14 mouse cellular contexts compared by ENCODE assay signal in the genomic region with DNA sequence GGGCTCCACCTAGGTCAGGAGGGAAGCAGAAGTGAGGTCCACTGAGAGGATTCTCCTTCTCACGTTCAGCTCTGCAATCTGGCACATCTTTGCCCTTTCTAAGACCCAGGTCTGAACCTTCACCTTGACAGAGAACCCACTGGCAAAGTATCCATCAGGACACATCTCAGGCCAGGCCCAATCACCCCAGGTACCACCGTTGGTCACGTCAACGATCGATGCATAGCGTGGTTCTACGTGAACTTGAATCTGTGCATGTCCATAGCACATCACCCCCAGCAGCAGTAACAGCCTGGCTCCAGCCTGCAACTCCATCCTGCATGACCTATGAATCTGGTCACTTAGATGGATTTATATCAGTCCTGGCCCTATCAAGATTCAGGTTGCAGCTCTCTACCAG. TPM values are rescaled to one million over a fixed set of nuclear protein-coding genes. Genes with fewer than 3 reads are reported as not detected.
"Had no signal": no experiment of that assay in that cellular context is flagged by ENCODE, and none has a peak within 500 bp of the region (broad histone marks: within the 10 kb centered on the region; RNA-seq: fewer than 3 reads in every experiment).

A gene (minus strand): TSS at position 329 of the 400 bp plus-strand sequence.

- H3K4me3 ChIP-seq: layer of hippocampus, adult 2 months; limb, embryonic 15.5 days; midbrain, embryonic 13.5 days; stomach, embryonic 15.5 days had no signal

- H3K9me3 ChIP-seq: limb, embryonic 15.5 days; midbrain, embryonic 13.5 days; stomach, embryonic 15.5 days had no signal

- DNase-seq: kidney, adult 8-10 months; lung, adult 18-20 months; right cerebral cortex, postnatal 14 days had no signal

- ATAC-seq: midbrain, embryonic 13.5 days had no signal

- H3K36me3 ChIP-seq: limb, embryonic 15.5 days; midbrain, embryonic 13.5 days; stomach, embryonic 15.5 days had no signal

- H3K27me3 ChIP-seq: midbrain, embryonic 13.5 days; stomach, embryonic 15.5 days had no signal

- H3K9ac ChIP-seq: limb, embryonic 15.5 days; liver, embryonic 14.5 days; midbrain, embryonic 13.5 days; stomach, embryonic 15.5 days had no signal

- H3K4me2 ChIP-seq: limb, embryonic 15.5 days; midbrain, embryonic 13.5 days; stomach, embryonic 15.5 days had no signal

- H3K27ac ChIP-seq: kidney, postnatal 0 days; layer of hippocampus, adult 2 months; limb, embryonic 15.5 days; liver, embryonic 14.5 days; midbrain, embryonic 13.5 days; stomach, embryonic 15.5 days had no signal

RNA-seq across cellular contexts. Expression of the gene that starts here (rescaled TPM):
- total RNA-seq: layer of hippocampus, adult 2 months; layer of hippocampus, postnatal 10 days; left cerebral cortex, postnatal 36 days; megakaryocyte-erythroid progenitor cell, adult 5-6 weeks; midbrain, postnatal 0 days had no signal
- polyA plus RNA-seq: midbrain, embryonic 13.5 days; neural tube, embryonic 14.5 days; stomach, embryonic 15.5 days had no signal
